Comparison of ENCODE assay signal across 24 mouse cellular contexts in genomic region chr3:157206752-157207151, GRCm38 (mm10).
"Had no signal": no experiment of that assay in that cellular context is flagged by ENCODE, and none has a peak within 500 bp of the region (broad histone marks: within the 10 kb centered on the region; RNA-seq: fewer than 3 reads in every experiment).

No protein-coding gene starts in this region.

- DNase-seq: gastrocnemius, postnatal 14 days; gastrocnemius, postnatal 36 days; heart, adult 18-20 months; heart, postnatal 10 days; heart, postnatal 36 days; kidney, adult 11 months; kidney, adult 2 months; kidney, adult 9 months; kidney, postnatal 14 days; kidney, postnatal 36 days; layer of hippocampus, adult 9-11 months; layer of hippocampus, postnatal 36 days; left cerebral cortex, postnatal 4 days had no signal

- ATAC-seq: hindbrain, embryonic 16.5 days; intestine, embryonic 16.5 days; liver, embryonic 12.5 days had no signal

- H3K27me3 ChIP-seq: heart, embryonic 12.5 days; kidney, embryonic 15.5 days; limb, embryonic 13.5 days; limb, embryonic 15.5 days; liver, embryonic 12.5 days had no signal

- H3K9ac ChIP-seq: heart, embryonic 12.5 days; hindbrain, embryonic 14.5 days; kidney, embryonic 15.5 days; limb, embryonic 13.5 days; limb, embryonic 15.5 days; liver, embryonic 12.5 days; liver, embryonic 14.5 days had no signal

- H3K4me2 ChIP-seq: heart, embryonic 12.5 days; hindbrain, embryonic 14.5 days; kidney, embryonic 15.5 days; limb, embryonic 13.5 days; limb, embryonic 15.5 days; liver, embryonic 12.5 days had no signal

- H3K27ac ChIP-seq: heart, embryonic 10.5 days; hindbrain, embryonic 14.5 days; kidney, embryonic 15.5 days; kidney, postnatal 0 days; limb, embryonic 13.5 days; limb, embryonic 15.5 days; liver, embryonic 12.5 days; liver, embryonic 14.5 days had no signal

- H3K4me3 ChIP-seq: heart, embryonic 10.5 days; heart, embryonic 12.5 days; kidney, embryonic 15.5 days; limb, embryonic 13.5 days; limb, embryonic 15.5 days; liver, embryonic 12.5 days had no signal

- H3K9me3 ChIP-seq: heart, embryonic 10.5 days; heart, embryonic 12.5 days; kidney, embryonic 15.5 days; limb, embryonic 13.5 days; limb, embryonic 15.5 days; liver, embryonic 12.5 days had no signal

- H3K4me1 ChIP-seq: heart, embryonic 10.5 days; heart, embryonic 12.5 days; limb, embryonic 13.5 days; limb, embryonic 15.5 days; liver, embryonic 12.5 days had no signal

- H3K36me3 ChIP-seq: heart, embryonic 10.5 days; heart, embryonic 12.5 days; kidney, embryonic 15.5 days; limb, embryonic 13.5 days; limb, embryonic 15.5 days; liver, embryonic 12.5 days had no signal
